Mouse (Mus musculus): Measurements from ENCODE around the gene B230219D22Rik.

The B230219D22Rik gene

DNA sequence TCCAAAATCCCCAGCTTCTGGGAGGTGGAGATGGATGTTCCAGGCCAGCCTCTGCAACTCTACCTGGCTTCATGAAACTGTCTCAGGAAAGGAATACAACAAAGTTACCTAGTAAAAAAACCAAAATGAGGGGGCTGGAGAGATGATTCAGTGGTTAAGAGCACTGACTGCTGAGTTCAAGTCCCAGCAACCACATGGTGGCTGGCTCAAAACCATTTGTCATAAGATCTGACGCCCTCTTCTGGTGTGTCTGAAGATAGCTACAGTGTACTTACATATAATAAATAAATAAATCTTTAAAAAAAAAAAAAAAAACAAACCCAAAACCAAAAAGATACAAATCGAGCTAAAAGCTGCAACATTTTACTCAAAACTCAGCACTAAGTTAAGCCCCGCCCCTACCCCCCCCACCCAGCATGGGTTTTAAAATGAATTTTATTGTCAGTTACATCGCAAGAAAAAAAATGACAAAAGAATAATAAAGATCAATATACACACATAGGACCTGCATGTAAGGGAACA lies 33.7 kb downstream of the B230219D22Rik start:
- DNase-seq (ENCODE audit: extremely low spot score, low read depth, low spot score) = no peak

DNA sequence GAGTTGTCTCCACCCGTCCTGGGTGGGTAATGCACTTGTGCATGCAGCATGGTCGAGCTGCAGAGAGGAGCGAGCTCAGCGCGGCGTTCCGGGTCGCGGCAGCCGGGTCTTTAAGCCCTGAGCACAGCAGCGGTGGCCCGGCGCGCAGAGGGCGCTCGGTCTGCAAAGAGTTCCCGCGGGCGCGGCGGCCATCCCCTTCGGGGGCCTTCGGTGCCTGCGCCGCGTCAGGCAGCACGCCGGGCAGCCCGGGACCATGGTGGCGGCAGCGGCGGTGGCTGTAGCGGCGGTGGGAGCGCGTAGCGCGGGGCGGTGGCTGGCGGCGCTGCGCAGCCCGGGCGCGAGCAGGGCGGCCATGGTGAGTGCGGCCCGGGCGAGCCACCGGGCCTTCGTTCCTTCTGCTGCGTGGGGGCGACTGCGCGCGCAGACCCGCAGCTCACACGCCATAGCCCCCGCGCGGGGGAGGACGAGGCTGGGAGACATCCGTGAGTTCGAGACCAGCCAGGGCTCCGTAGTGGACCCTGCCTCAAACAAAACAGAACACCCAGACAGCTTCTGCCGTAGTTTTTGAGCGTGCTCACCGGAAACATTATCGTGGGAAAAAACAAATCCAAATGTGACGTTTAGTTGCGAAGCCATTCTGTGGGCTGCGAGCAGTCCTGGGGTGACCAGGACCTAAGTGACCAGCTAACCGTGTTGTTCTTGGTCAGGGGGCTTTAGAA lies 34.4 kb downstream of the B230219D22Rik start, which contains the start of gene Pcbd2:
Gene Pcbd2 (plus strand): TSS at position 249 of the 719 bp plus-strand sequence.
- DNase-seq (ENCODE audit: extremely low spot score, low read depth, low spot score) = peak; percentile 33

DNA sequence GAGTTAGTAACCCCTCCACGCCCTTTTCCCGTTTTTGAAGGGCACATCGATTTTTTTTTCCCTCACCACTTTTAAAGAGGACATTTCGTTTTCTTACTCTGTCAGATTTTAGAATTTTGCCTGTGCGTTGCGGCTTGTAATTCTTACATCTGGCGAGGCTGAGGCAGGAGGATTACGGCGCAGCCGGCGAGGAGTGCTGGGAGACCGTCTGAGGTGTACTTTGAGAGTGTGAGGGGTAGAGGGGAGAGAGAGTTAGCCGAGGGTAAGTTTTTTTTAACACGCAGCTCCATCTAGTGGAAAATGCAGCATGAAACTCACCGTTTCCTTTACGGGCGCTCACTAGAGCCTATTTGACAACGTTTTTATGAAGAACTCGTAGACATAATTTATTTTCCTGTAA lies 34.9 kb downstream of the B230219D22Rik start:
- peak; percentile 52 for DNase-seq (ENCODE audit: extremely low spot score, low read depth, low spot score)

DNA sequence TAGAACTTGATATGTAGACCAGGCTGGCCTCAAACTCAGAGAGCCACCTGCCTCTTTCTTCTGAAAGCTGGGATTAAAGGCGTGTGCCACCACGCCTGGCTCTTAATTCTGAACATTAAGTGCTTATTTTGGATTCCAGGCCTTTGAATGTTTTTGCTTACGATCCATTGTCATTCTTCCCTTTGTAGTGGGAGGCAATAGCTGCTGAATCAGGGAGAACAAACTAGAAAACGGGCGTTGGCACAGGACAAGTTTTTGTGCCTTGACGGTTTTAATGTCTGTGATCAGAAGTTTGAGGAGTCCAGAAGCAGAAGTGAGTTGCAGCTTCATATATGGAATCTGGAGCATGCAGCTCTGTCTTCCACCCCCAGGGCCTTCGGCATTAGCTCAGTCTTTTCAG lies 37.8 kb downstream of the B230219D22Rik start:
- no peak for DNase-seq (ENCODE audit: extremely low spot score, low read depth, low spot score)

DNA sequence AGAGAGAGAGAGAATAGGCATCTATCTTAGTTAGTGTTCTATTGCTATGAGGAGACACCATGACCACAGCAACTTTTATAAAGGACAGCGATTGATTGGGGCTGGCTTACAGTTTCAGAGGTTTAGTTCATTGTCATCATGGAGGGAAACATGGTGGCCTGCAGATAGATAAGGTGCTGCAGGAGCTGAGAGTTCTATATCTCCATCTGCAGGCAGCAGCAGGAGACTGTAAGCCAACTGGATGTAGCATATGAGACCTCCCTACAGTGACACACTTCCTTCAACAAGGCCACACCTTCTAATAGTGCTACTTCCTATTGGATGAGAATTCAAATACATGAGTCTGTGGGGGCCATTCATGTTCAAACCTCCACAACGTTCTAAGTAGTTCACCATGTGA lies 39.2 kb downstream of the B230219D22Rik start:
- DNase-seq (ENCODE audit: extremely low spot score, low read depth, low spot score) = no peak

DNA sequence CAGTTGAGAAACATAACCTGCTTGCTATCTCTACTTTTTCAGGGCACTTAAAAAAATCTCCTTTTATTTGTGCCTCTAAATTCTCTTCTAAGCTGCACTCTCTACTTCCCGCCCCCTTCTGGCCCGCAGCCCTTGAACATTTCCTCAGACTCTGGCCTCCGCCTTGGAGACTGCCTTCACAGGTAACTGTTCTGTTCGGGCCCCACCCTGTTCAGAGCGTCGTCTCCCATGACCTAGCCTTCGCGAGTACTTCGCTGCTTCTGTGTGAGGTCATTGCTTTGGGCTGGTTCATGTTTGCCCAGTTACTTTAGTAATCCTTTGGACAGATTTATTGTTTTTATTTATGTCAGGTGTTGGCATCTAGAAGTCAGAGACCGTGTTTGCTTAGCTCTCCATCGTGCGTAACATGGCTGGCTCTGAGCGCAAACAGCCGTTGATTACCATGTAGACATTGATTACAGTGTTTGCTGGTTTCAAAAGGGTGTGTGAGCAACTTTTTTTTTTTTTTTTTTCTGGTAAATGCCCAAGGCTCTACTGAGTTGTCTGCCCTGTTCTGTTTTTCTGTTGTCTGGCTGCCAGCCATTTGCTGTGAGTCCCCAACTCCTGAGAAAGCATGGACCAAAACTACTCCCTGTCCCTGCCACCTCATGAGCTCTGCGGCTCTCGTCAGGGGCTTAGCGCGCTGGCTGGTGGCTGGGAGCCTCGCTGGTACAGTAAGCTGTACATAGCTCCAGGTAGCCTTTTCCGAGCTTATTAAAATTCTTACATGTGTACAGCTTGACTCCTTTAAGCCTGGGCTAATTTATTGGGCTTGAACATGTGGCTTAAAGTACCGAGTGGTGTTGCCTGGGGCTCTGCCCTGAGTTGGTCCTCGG lies 40.9 kb downstream of the B230219D22Rik start:
- no peak for DNase-seq (ENCODE audit: extremely low spot score, low read depth, low spot score)

DNA sequence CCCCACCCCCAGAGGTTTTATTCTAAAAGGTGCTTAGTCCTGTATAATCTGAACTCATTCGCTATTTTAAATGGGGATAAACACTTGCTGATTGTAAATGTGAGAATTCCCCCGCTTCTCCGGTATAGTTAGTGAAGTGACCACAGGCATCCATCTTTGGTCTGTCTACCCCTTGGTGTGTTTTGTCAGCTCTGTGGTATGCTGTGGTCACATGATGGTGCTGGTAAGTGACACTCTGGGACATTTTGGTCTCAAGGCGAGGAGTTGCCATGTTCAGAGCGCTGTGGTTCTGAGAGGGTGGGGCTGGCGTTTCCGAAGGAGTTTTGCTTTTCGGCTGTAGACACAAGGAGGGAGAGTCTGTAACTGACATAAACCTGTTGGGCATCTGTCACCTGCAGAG lies 45.0 kb downstream of the B230219D22Rik start:
- no peak for DNase-seq (ENCODE audit: extremely low spot score, low read depth, low spot score)

DNA sequence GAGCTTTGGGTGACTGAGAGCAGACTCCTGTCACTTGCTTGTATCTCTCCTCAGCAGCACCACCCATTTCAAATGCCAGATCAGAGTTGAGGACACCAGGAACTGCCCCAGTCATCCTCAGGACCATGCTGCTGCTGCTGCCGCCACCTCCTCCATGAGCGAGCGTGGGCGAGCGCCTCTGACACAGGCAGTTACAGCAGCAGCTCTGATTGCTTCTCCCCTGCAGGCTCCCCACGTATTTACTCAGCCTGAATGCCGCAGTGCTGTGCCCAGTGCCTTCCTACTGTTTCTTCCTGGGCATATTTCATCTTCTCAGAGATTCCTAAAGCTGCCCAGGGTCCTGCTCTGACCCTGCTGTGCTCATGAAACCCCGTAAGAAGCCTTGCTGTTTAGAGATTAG lies 49.4 kb downstream of the B230219D22Rik start:
- DNase-seq (ENCODE audit: extremely low spot score, low read depth, low spot score) = no peak
